Mouse (Mus musculus) forelimb bud, embryonic 11.5 days (tissue): ENCODE results near the gene Ngf.
A peak's percentile ranks its signal among the peaks of the same experiment; 100 is the strongest.

Source experiments
- DNase-seq: peaks from one replicate; pipeline ENCODE4 v3.0.0-alpha.2; 2012; ENCODE audit warnings: low read depth, low spot score

Gene Ngf

DNA sequence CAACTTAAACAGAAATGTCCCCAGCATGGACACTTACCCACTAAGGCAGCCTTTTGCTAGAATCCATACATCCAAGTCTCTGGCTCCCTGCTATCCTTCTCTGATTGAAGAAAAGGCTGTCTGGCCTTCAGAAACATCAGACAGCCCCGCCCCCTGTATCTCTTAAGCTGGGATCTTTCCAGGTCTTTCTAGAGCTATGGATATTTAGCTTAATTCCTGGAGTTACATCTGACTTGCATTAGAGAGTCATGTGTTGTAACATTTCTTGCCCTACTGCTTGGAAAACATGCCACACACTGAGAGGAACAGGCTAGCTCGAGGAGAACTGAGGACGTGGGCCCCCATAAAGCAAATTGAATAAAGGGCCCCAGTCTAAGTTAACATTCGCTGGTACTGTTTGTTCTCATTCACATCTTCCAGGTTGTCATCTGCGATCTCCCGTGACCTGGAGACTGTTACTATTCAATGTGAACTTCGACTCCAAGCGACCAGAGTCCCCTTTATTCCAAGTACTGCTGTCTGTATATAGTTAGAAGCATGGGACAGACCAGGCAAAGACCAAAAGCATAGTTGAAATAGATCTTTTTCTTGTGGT is 38.0 kb downstream of the Ngf start:
- DNase-seq = no peak

DNA sequence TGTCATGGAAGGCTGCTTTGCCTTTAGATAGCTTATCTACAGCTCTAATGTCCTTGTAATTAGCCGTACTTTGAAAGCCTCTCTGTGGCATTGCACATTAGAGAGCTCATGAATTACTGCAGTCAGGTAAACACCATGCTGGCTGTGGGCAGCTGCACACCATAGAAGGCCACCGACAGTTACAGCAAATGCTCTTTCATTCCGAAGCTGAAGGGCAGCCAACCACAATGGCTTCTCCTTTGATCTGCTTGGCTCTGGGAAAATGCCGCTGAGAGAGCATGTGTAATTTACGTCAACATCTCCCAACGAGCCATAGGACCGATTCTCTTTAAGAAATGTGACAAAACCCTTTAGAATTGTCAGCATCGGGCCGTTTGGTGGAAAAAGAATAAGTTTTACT is 38.7 kb downstream of the Ngf start:
- DNase-seq = no peak

DNA sequence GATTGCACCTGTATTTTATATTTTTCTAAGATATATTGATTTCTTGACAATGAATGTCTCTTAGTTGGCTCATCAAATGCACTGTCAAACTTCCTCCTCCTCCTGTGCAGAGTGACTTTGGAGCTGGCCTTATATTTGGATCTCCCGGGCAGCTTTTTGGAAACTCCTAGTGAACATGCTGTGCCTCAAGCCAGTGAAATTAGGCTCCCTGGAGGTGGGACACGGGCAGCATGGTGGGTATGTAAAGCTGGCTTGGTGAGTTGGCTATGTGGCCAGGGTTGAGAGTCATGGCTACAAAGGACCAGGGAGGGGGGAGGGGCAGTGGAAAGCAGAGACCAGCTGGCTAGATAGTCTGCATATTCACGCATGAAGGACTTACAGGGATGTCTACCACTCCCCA is 39.9 kb downstream of the Ngf start:
- no peak for DNase-seq

DNA sequence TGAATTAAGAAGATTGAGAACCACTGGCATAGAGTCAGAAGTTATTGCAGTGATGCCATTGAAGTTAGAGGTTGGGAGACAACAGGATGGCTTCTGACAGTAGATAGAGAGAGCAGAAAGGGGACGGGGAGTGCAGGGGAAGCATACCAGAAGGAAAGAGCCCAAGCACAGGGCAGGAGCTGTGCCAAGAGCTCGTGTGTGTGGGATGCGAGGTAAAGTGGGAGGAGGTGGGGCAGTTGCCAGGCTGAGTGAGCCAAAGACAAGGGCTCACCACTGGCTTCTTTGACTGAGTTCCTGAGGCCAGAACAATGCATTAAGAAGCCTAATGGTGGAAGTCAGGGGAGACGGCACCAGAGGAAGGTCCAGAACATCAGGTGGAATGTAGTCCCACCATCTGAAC is 47.2 kb downstream of the Ngf start:
- DNase-seq = no peak

DNA sequence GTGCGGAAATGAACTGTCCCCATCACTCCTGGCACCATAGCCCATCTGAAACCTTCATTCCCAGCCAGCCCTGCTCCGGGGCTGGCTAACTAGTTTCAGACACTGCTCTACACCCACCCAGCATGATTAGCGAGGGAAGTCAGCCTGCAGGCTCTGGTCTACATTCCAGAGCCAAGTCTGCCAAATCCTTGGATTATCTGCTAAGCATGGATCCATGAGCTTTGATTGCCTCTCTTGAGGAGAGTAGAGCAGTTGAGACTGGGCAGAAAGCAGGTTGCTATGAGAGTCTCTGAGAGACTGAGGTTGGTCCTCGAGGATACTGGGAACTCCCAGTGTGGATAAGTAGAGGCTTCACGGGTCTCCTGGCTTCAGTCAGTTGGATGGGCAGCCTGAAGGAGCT is 51.3 kb downstream of the Ngf start:
- DNase-seq = no peak

DNA sequence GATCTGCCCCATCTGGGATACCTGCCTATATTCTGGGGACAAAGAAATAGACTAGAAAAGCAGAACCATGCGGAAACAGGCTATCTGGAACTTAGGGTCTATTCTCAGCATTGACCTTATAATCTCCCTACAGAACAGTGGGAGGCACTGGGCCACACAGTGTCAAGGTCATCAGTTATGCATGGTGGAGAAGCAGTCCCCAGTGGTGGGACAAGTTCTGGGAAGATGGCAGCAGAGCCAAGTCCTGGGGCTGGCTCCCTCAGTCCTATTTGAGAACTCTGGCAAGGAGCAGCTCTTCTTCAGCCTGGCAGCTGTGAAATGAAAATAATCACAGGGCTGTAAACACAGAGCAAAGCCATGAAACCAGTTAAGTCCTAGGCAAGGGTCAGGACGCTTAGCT is 54.0 kb downstream of the Ngf start:
- no peak for DNase-seq

DNA sequence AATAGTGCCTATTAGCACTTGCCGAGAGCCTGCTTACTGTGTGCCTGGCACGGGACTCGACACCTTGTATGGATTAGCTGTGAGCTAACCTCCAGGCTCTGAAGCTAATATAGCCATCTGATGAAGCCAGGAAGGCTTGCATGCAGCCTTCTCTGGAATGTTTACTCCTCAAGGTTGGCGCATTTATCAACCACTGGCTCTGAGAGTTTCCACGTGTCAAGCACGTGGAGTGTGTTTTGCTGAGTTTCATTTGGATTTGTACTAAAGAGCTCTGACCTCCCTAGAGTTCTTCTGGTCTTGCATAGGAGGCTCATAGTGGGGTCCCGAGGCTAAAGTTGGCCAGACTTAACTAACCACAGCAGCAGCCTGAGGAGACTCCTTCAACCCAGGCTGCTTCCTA is 55.2 kb downstream of the Ngf start:
- peak; percentile 57 for DNase-seq

DNA sequence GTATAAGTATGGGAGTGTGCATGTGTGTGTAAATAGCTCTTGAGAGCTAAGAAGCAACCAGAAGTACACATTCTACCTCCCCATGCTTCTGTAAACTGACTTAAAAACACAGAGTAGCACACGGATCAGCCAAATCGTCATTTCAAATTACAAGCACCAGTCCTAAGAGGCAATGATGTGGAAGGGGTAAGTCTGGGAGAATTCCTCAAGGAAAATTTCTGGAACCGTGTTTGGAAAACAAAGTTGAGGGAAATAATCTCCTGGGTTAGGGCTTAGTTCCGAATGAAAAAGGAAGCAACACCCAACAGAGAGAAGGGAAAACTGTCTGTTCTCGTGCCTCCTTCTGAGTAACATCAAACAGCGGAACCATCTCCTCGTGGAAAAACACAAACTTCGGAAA is 56.1 kb downstream of the Ngf start:
- DNase-seq = no peak

DNA sequence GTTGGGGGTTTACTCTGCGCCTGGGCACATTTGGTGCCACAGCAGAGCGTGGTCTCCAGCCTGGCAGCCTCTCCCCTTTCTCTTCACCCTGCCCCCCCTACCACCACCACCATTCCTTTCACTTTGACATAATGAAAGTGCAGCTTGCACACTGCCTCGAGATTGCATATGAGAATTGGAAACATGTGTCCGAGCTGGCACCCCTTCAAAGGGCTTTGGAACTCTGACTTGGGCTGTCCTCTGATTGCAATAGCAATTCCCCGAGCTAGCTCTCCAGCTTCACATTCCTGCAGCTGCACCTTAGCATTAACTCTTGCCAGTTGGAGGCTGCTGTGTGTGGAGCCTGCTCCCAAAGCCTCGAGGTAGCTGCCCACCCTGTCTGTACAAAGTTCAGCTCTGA is 56.8 kb downstream of the Ngf start:
- peak; percentile 78 for DNase-seq

DNA sequence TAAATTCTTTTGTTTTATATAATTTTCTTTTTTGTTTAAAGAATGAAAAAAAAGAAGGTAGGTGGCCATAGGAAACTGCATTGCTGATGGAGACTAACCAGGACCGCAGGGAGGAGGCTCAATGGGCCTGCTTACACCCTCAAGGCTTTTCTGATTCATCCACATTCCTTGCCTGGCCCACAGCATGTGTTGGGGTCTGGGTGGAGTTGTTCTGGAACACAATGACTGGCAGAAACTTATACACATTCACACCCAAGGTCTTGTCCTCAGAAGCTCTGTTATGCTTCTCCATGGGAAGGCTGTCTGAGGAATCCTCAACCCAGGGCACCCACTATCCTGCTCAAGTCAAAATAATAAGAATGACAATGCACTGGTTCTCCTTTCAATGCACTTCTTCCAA is 65.0 kb downstream of the Ngf start:
- DNase-seq = no peak

DNA sequence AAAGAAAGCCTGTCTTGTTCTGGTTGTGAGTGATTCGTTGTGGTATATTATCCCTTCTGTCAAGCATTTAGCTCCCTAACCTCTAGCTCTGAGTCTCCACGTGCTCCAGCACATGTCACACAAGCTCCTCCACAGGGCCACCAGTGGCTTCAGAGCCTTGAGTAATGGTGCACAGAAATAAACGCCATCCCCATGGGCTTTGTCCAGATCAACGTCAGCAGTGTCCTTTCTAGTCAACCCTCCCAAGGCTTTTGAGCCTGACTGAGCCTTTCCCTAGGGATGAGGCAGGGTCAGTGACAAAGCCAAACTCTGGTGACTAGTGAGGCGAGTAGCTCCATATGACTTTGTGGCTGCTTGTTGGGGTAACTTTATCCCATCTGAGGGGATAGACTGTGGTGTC is 73.9 kb downstream of the Ngf start:
- no peak for DNase-seq

DNA sequence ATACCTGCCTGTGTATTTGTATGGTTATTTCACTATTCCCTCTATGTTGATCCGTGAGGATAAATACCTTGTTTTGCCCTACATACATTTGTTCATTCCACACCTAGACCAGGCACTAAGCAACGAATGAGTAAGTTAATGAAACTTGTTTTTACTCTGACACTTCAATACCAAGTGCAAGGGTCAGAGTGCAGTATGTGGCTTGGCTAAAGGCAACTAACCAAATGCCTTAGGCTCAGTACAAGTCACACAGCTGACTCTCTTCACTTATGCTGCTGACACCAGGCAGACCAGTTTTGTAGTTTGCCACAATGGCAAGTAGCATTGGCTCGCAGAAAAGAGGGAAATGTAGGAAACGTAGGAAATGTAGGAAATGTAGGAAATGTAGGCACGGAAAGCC is 77.8 kb downstream of the Ngf start:
- no peak for DNase-seq

DNA sequence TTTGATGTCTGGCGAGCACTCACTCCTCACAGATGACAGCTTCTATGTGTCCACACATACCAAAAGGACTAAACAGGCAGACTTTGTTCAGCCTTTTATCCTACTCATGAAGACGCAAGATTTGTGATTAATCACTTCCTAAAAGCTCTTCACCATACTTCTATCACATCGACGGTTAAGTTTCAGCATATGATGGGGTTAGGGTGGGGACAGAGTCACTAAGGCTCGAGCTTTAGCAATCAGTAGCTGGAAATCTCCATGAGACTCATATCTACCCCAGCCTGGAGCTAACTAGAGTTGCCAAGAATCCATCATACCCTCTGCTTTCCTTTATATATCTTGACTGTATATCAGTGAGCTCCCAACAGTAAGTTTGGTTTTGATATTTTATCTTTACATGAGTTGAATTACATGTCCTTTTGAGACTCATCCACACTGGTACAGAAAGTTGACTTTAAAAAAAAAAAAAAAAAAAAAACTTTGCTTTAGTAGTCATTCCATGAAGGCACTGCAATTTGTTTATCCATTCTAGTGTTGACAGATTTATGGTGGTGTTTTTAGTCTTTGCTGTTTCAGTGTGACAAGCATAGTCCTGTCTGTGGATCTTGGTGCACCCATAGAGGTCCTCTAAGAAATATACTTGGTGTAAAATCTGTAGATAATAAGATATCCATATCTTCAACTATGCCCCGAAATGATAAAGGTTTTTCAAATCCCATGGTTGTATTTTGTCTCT is 84.4 kb downstream of the Ngf start:
- DNase-seq = no peak

DNA sequence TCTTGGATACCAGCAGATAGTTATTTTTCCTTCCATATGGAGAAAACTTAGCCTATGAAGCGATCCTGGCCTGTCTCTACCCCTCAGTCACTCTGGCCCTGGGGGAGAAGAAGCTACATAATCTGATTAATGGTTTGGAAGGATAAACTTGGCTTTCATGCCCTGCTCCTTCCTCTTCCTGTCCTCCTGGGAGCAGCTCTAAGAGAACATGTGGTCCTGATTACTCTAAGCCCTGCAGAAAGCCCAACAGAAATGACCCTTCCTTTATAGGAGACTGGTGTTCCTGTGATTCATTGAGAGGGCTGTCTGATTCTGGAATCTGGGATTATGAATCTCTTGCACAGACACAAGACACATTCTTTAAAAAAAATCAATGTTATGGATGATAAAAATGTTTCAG is 86.4 kb downstream of the Ngf start:
- DNase-seq = peak; percentile 34

DNA sequence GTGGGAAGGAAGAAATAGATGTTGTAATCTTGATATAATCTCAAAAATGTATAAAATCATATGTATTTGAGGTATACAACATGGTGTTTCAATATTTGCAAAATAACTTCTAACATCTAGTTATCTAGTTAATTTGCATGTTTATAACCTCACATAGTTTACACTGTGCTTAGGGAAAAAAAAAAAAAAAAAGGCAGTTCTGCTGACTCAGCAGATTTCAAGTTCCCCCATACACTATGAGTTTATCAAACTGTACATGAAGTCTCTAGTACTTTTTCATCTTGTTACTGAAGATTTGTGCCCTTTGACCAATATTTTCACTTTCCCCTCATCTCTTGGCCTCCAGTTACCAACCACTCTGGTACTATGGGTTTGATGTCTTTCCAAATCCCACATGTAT is 86.9 kb downstream of the Ngf start:
- DNase-seq = no peak
